Mouse (Mus musculus) regulatory T cell (primary cell): Measurements from ENCODE around the gene Apbb2.

Experiments
- in situ Hi-C: fragments of 300-600 bp; cut with MboI, MseI; formaldehyde crosslinking; loops from one replicate; pipeline ENCODE4 v1.15.1; 2025; ENCODE audit warnings: high pct_unique_total_duplicates

Gene Apbb2

DNA sequence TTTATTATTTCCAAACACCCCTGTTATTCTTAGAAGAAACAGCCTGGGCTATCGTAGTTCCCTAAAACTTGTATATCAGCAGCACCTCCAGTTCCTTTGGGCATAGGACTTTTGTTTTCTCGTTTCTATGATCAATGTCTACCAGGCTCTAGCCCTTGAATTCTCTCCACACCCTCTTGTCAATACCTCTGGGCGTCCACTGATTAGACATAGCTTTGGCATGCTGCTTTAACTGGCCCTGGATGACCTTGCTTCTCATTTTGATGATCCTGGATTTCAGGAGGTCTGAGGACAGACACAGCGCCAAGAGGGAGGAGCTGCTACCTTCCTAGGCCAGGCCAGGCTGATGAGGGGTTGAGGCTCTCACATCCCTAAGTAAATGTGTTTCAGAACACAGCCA, 196.6 kb downstream of the Apbb2 start:
- in situ Hi-C loops, result no loop called here

DNA sequence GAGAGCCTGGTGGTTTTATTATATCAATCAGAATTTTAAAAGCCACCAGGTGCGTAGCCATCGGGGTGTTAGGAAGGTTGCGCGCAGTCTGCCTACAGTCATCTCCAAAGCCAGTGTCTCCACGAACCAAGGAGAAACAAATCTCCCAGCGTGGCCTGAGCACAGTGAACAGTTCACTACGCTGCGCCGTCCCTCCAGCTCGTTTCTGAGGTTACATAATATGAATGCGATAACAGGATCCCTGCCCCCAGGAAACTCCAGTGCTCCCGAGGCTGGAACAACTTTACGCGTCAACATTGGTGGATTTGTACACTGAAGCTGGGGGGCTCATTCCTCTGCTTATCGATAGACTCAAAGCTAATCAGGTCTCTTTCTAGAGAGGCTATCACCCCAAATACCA, 197.4 kb downstream of the Apbb2 start:
- in situ Hi-C loops, result no loop called here

DNA sequence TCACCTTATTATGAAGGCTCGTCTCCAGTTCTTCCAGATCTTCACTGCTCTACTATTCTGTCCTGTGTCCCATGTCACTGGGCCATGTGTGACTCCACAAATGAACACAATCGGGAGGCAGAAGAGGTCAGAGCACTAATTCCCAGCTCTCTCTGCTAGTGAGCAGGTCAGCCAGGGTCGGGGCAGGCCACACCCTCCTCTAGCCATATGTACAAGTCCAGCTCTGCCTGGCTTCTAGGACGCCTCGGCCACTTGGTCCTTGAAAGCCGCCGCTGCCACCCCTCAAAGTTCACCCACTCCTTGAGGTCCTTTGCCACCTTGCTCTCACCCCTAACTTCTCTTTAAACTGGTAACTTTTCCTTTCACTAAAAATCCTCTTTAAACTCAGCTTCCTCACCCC, 198.6 kb downstream of the Apbb2 start:
- in situ Hi-C loops, result no loop called here

DNA sequence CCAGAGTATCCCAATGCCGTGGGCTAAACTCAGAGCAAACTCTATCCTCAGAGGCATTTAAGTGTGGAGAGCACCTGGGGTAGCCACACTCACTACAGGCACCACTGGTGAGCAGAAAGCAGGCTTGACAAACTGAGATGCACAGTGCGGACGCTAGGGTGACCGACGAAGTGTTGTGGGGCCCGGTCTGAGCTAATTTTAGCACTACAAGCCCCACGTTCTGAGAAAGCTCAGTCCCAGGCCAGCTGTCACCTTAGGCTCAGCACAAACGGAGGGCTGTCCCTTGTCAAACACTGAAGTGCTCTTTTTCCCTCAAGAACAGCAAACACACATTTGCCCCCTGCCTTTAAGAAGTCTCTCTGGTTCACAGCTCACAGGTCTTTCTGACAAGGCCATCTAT, 201.3 kb downstream of the Apbb2 start:
- in situ Hi-C loops, result no loop called here

DNA sequence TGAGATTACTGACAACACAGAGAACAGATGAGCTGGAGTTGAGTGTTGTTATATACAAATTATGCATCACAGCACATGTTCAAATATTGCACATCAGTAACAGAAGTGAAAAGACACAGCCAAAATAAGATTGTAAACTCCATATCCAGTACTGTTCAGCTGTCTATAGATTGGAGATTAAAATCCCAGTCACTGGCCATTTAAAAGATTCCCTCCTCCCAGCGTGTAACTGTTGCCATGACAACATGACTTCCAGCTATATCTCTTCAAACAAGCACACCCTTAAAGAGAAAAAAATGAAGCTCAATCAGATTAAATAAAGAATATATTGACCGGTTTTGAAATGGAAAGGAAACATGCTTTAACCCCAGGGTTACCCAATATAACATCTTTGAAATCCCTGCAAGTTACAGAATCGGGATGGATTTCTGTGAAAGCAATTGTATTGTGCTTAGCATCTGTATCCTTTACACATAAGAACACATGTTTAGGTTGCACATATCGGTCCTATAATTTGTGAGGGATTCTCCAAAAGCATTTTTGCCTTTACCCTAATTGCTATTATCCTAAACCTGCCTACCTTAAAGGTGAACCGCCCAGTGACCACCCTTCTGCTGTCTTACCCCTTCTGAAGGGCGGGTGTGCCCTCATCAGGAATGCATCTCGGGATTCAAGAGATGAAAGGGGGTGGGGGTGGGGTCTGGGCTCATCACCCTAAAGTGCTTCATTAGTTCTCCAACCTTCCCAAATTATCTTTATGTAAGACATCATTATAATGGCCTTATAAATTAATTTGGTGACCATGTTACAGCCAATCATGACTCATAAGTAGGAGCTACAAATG, 202.7 kb downstream of the Apbb2 start:
- in situ Hi-C loops, result no loop called here

DNA sequence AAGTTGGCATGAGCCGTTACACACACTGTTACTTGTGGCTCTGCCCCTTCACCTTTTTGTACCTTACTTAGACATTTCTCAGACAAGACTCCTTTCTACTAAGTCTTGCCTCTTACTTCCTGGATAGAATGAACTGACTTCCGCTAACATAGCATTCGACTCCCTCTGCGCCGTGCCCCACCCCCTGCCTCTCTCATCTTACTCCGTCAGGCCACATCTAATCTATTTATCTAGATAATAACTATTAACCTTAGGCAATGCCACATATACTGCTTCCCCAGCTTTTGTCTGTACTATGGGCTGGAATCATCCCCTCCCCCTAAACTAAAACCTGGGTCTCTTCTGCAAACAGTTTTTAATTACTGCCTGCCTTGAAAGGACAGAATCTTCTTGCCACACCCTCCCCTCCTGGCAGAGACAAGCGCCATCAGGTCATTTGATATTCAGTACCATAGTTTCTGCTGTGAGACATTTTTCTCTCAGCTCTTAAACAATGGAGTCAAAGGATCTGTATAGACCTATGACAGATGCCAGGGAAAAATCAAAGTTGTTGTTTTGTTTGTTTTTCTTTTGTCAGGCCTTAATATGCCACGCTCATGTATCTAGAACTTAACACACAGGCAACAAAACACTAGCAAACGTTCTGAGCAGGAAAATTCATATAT, 203.4 kb downstream of the Apbb2 start:
- in situ Hi-C loops, result no loop called here

DNA sequence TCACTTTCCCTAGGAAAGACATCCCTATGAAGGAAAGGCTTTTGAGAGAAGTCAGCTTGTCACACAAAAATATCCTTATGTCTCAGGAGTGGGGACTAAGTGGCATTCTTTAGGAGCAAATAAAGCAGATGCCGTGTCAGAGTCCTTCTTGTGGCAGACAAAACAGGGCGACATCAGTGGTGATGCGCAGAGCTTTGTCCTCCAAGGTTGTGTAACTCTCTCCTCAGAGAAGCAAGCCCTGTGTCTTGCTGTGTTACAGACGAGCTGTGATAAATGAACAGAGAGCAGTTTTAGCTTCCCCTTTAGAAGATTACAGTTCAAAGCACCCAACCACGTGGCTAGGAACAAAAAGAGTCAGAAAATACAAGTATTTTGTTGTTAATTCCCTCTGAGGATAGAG, 205.2 kb downstream of the Apbb2 start:
- in situ Hi-C loops, result no loop called here

DNA sequence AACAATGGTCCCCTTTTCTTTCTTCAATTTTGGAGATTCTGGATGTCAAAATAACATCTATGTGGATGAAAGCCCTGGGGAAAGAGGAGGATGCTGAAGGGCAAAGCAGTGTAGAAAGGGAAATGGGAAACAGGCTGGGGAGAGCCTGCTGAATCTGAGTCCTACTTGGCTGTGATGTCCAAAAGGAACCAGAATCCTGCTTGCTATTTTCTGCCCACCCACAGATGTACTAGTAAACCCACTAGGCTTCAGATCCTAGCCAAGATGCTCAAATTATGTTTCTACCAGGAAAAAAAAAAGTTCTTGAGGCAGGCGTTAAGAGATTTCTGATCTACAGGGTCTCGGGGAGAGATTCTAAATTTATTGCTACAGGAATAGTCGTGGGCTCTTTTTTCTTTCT, 205.8 kb downstream of the Apbb2 start:
- in situ Hi-C loops, result no loop called here

DNA sequence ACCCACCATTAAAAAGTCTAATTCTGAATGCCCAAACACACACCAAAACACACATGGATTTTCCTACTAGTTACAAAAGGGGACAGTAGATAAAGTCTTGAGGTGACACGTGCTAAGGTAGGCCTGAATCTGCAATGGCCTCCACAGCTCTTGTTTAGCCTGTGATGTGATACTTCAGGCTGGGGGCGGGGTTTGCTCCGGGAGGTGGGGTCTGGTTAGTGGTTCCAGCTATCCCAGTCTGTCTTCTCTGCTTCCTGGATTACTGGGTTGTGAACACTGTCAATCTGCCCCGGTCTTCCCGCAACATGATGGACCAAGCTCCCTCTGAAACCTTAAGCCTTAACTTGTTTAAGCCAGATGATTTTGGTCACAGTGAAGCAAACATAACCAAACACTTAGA, 210.0 kb downstream of the Apbb2 start:
- in situ Hi-C loops, result no loop called here

DNA sequence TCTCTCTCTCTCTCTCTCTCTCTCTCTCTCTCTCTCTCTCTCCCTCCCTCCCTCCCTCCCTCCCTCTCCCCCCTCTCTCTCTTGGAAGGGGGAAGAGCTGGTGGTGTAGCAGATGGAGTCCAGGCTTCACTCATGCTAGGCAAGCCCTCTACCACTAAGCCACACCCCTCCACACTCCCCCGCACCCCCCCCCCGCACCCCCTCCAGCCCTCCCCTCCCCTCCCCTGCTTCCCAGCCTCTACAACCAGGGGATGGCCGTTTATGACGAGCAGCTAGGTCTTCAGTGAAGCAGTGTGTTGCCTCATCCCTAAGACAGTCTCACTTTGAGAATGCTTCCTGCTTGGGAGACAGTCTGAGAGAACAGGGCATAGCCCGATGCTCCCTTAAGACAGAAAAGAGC, 210.6 kb downstream of the Apbb2 start:
- in situ Hi-C loops, result no loop called here

DNA sequence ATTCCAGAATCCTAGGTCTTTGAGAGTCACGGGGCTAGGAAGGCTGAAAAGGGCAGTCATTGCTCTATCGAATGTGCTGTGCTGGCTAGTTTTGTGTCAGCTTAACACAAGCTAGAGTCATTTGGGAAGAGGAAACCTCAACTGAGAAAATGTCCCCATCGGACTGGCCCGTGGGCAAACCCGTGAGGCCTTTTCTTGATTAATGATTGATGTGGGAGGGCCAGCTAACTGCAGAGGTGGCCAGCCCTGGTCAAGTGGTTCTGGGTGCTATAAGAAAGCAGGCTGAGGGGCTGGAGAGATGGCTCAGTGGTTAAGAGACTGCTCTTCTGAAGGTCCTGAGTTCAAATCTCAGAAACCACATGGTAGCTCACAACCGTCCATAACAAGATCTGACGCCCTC, 212.2 kb downstream of the Apbb2 start:
- in situ Hi-C loops, result no loop called here

DNA sequence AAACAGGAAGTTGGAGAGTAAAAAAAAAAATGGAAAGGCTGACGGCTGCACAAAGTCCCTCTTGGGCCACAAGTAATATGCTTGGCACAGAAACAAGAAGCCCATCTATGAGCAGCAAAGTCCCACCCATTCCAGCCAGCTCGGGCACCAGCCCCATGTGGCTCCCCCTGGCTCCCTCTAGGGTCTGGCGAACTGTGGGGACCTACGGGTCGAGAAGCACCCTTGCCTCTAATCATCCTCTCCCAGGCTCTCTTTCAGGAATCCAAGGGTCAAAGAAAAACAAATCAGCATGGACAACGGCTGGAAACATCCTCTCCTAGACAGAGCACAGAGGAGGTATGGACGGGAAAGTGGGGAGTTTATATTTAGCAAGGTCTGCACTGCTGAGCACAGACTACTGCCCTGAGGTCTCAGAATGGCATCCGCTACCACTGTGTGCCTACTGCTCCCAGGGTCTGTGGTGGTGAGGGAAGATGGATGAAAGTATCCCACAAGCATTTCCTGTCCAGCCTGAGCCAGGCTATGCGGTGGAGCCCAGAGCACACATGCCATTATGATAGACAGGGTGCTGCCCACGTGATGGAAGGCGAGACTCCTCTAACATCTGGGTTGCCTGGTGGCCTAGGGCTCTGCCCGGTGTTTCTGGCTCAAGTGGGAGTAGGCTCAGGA, 212.7 kb downstream of the Apbb2 start:
- in situ Hi-C loops, result no loop called here

DNA sequence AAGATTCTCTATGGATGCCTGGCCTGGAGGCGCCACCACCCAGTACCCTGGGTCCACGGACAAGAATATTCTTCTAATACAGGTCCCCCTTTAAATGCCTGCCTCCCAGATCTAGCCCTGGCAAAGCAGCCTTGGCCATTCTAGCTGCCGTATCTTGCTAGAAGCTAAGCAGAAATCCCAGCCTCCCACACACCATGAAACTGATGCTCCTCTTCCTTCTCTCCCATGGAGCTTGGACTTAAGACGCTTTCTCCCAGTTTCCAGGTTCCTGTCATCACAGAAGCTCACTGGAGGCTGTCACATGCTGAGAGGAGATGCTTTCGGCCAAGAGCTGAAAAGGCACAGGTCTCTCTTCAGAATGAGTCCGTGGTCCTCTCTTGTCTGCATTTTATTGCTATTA, 213.3 kb downstream of the Apbb2 start:
- in situ Hi-C loops, result no loop called here

DNA sequence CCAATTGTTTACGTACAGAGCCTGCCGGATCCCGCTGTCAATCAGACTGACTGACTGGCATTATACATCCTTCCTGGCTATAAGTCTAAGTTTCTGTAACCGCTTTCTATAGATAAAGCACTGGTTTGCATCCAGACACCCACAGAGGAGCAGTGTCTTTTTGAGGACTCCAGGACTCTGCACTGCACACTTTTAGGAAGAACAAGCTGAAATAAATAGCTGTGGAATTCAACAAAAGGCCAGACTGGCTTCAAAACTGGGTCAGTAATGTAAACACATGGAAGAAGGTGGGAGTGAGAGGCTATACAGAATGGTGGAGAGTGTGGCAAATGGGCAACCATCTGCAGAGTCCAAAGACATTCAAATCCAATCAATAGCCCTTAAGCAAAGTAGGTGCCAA, 218.0 kb downstream of the Apbb2 start:
- in situ Hi-C loops, result no loop called here

DNA sequence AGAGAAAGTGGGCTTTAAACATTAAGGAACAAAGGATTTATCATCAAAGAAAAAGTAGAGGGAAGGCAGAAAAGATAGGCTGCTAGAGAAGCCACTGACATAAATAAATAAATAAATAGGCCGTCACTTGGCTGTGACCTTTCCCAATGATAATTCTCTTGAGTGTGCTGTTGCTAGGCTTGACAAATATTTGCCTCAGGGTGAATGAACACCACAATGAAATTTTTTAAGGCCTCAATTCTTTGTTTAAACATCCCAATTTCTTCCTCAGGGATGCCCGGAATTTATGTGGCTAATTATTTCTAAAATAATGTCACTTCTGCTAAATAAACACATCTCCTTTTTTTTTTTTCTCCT, 219.3 kb downstream of the Apbb2 start:
- in situ Hi-C loops, result no loop called here

DNA sequence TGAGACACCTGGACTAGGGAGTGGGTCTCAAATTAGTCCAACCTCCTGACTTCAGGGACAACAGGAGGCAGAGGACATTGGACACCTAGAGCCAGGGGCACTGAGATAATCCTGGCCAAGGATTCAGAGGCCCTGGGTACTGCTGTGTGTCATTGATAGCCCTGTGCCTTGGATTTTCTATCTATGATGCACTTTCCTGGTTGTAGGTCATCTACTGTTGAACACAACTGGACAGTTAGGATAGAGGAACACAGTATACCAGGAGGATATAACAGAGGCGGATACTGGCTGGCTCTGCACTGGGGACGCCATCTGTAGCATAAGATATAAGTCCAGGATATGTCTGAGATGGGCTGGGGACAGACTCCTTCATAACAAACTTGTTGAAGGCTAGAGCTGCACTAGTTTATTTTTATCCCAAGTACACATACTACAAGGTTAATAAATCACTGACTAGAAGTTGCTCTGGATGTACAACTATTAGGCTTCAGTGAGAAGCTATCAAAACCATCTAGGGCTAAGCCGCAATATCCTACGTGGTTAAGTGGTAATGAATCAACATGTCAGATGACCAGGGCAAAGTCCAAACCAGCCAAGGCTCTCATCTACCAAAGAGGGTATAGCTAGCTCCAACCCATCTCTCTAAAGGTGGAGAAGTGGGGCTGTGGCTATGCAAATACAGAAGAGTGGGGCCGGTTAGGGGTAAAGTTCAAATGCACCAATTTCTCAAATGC, 219.9 kb downstream of the Apbb2 start:
- in situ Hi-C loops, result no loop called here

DNA sequence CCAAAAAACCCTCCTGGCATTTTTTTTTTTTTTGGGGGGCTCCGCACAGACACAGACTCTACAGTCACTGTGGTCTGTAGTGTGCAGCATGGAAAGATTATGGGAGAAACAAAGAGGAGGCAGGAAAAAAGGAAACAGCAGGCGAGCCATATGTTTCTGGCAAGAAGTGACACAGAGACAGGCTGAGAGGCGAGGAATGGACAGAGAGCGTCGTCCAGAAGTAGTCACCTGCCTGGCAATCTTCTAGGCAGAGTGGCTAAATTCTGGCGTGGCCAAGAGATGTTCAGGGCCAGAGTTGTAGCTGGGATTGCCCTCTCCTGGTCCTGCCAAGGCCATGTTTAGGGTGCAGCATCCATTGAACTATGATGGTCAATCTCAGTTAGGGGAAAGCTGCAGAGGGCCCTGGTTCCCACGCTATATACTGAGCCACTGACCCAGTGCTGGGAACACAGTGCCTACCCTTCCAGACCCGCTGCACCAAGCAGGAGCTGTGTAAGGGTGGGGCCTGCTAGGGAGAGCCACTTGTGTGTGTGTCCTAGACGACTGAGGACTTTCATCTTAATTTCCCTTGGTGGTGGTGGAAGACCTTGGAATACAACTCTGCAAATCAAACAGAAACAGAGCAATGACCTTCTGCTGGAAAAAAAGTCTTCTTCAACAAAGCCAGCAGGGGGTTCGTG, 224.7 kb downstream of the Apbb2 start:
- in situ Hi-C loops, result no loop called here

DNA sequence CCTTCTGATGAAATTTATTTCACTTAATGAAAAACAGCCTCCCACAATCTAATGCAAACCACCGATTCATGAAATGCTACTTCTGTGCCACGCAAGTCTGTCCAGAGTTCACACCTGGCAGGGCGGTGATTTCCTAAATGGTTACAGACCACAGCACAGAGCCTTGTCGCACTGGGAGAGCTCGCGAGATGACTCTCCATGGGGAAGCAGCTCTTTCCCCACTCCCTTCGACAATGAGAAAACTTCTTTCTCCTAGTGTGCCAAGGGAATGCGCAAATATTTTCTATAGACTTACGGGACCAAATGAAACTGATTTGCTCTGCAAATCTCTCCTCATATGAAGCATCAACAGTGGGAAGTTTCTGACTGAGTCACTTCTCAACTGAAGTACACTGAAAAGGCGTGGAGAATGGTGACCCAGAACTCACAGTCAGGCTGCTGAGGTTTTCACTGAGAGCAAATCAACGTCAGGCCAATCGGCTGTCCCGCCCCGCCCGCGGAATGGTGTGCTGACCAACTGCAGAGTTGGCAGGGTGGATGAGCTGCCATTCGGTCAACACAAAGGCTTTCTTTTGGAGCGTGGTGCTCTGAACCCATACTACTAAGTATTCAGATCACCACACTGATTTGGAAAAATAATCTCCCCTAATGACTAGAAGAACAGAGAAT, 225.6 kb downstream of the Apbb2 start:
- in situ Hi-C loops, result no loop called here

DNA sequence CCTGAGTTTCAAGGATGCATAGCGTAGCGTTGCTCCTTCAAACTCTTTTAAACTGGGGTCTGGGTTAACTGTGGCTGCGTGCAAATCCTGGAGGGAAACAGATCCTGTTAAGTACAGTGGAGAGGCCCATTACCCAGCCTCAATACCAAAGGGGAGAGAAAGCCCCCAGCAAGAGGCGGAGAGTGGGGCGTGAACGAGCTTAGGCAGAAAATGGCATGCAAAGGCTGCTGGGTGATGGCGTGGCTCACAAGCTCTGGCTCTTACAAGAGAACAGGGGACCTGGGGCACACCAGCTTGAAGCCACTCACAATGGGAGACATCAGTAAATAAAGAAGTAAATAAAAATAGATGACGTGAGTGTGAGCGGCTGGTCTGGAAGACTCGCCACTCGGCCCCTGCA, 226.8 kb downstream of the Apbb2 start:
- in situ Hi-C loops, result no loop called here

DNA sequence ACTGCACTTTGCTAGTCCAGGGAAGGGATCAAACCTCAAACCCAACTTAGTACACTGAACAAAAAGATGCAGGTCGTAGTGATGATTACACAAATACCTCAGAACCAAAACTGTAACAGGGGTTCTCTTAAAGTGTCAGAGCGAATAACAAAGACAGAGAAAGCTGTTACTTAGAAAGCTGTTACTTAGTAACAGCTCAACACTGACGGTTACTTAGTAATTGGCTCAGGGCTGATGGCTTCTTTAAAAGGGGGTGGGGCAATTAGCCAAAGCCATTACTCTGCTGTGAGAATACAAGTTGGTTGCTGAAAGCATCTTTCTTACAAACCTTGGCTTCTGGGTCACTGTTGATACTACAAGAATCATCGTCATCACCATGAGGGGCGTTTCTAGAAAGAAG, 227.3 kb downstream of the Apbb2 start:
- in situ Hi-C loops, result no loop called here

DNA sequence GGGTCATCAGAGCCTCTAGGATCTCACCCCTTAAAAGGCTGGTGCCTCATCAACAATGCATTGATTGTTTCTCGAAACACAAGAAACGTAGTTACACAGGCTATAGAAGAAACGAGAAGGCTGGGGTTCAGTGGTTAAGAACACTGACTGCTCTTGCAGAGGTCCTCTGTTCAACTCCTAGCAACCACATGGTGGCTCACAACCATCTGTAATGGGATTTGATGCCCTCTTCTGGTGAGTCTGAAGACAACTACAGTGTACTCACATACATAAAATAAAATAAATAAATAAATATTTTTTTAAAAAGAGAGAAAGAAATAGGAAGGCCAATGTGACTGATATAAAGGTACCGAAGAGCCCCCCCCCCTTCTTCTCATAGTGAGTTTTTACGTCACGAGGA, 228.0 kb downstream of the Apbb2 start:
- in situ Hi-C loops, result no loop called here
